Mouse (Mus musculus) spleen, adult 2 months (tissue): Measurements from ENCODE around the gene Msantd1. TPM values are rescaled to one million over a fixed set of nuclear protein-coding genes. Genes with fewer than 3 reads are reported as not detected.

Experiments used
- DNase-seq, 2 experiments: peaks; one replicate each; pipeline versions ENCODE4 v3.0.0 to v3.0.0-alpha.2; 2012 to 2021; ENCODE audit warnings: low spot score in 2 of 2, low read depth in 1 of 2
- H3K27ac ChIP-seq: fragments of 200-500 bp; 2 replicates; pipeline ENCODE4 v1.5.1; 2012; ENCODE audit warnings: low read length, inconsistent platforms; ENCODE audit not compliant: insufficient read depth
- H3K27me3 ChIP-seq: fragments of 200-500 bp; 2 replicates; pipeline ENCODE4 v1.6.1; 2012; ENCODE audit warnings: mild to moderate bottlenecking, moderate library complexity, low read length, inconsistent platforms; ENCODE audit not compliant: control insufficient read depth, insufficient read depth
- H3K36me3 ChIP-seq: fragments of 200-500 bp; 2 replicates; pipeline ENCODE4 v1.6.1; 2012; ENCODE audit warnings: mild to moderate bottlenecking, low read length, inconsistent platforms; ENCODE audit not compliant: control insufficient read depth, insufficient read depth
- H3K4me1 ChIP-seq: fragments of 200-500 bp; 2 replicates; pipeline ENCODE4 v1.6.1; 2011; ENCODE audit warnings: inconsistent platforms; ENCODE audit not compliant: control insufficient read depth, insufficient read depth, insufficient read length
- H3K4me3 ChIP-seq: fragments of 200-500 bp; 2 replicates; pipeline ENCODE4 v1.5.1; 2011; ENCODE audit warnings: mild to moderate bottlenecking, inconsistent platforms; ENCODE audit not compliant: insufficient read depth, insufficient read length; ENCODE audit errors: extremely low read depth
- CTCF ChIP-seq: fragments of 200-500 bp; IDR thresholded peaks from 2 replicates; pipeline ENCODE4 v1.5.1; 2011; ENCODE audit warnings: mild to moderate bottlenecking, inconsistent platforms; ENCODE audit not compliant: insufficient read depth, insufficient read length, insufficient replicate concordance; ENCODE audit errors: extremely low read depth
- POLR2A ChIP-seq: fragments of 200-500 bp; IDR thresholded peaks from 2 replicates; pipeline ENCODE4 v1.6.1; 2011; ENCODE audit warnings: low read depth, low read length, inconsistent platforms
- WGBS: fragments of 180-500 bp; shearing (Covaris S2); methylation state at CpG from one replicate; pipeline ENCODE4 v1.1.7; 2018; 5-methylcytosine and 5-hydroxymethylcytosine counted together
- polyA plus RNA-seq: library from polyadenylated mRNA; depleted of rRNA; stranded (reverse); fragments of >200 nt; gene quantifications from 2 replicates; pipeline ENCODE4 v1.2.3, GENCODE M21; 2012

Msantd1 gene
- polyA plus RNA-seq, 1 experiment, result 3.3 TPM

GRCm38 (mm10) chr5:34933461-34933860 lies 25.6 kb downstream of the Msantd1 start:
- H3K4me3 ChIP-seq, result no peak overlapping the region
- no peaks in the 10 kb centered on the region for H3K36me3 ChIP-seq
- H3K4me1 ChIP-seq, result no peaks in the 10 kb centered on the region
- no peak for DNase-seq
- TF ChIP-seq CTCF, result no peak
- no peak for TF ChIP-seq POLR2A
- H3K27me3 ChIP-seq, result no peaks in the 10 kb centered on the region
- WGBS, result 95% methylated on average over 1 of the region's 1 CpGs
- no peak overlapping the region for H3K27ac ChIP-seq

- Histone ChIP-seq H3K4me1 (no peaks in the 10 kb centered on the region), H3K36me3 (no peaks in the 10 kb centered on the region), H3K27ac (no peak overlapping the region), H3K27me3 (no peaks in the 10 kb centered on the region), H3K4me3 (no peak overlapping the region)
- TF ChIP-seq POLR2A (no peak), CTCF (no peak)
- no peak for DNase-seq
- 88% methylated on average over 10 of the region's 10 CpGs for WGBS
These were observed 34.1 kb downstream of the Msantd1 start for GRCm38 (mm10) chr5:34941710-34942470.

- Histone ChIP-seq H3K4me3 (no peak overlapping the region), H3K4me1 (peaks cover under 1% of the 10 kb centered on the region; the same call in 1 of the 2 replicates), H3K27ac (no peak overlapping the region), H3K36me3 (no peaks in the 10 kb centered on the region), H3K27me3 (no peaks in the 10 kb centered on the region)
- WGBS, result 67% methylated on average over 3 of the region's 3 CpGs
- no peak for DNase-seq
- TF ChIP-seq CTCF (no peak), POLR2A (no peak)
These were observed 35.6 kb downstream of the Msantd1 start for GRCm38 (mm10) chr5:34943428-34943827.

GRCm38 (mm10) chr5:34948861-34949760 lies 41.3 kb downstream of the Msantd1 start, which contains the start of gene Rgs12:
Rgs12 (plus strand) TSS chr5:34949445.
- DNase-seq, result peak; percentile 56 to 81
- peak within 1 kb of the TSS; percentile 55 for H3K27ac ChIP-seq
- WGBS, result under 1% methylated on average over 81 of the region's 84 CpGs
- TF ChIP-seq CTCF, result no peak
- no peak for TF ChIP-seq POLR2A
- H3K36me3 ChIP-seq, result no peaks in the 10 kb centered on the region
- H3K4me3 ChIP-seq, result peak within 1 kb of the TSS; percentile 70
- H3K4me1 ChIP-seq, result peaks cover 5% of the 10 kb centered on the region; the same call in 1 of the 2 replicates
- H3K27me3 ChIP-seq, result no peaks in the 10 kb centered on the region

GRCm38 (mm10) chr5:34949769-34950211 lies 42.0 kb downstream of the Msantd1 start:
- Histone ChIP-seq H3K4me1 (peaks cover 5% of the 10 kb centered on the region; the same call in 1 of the 2 replicates), H3K4me3 (peak overlapping the region; percentile 70), H3K27ac (peak overlapping the region; percentile 44), H3K27me3 (no peaks in the 10 kb centered on the region), H3K36me3 (no peaks in the 10 kb centered on the region)
- no peak for DNase-seq
- no peak for TF ChIP-seq POLR2A
- TF ChIP-seq CTCF, result no peak
- 7% methylated on average over 12 of the region's 12 CpGs for WGBS

GRCm38 (mm10) chr5:34950486-34951160 lies 42.8 kb downstream of the Msantd1 start:
- H3K4me3 ChIP-seq, result no peak overlapping the region
- no peaks in the 10 kb centered on the region for H3K27me3 ChIP-seq
- no peak for TF ChIP-seq CTCF
- no peaks in the 10 kb centered on the region for H3K36me3 ChIP-seq
- no peak for DNase-seq
- H3K4me1 ChIP-seq, result peaks cover 5% of the 10 kb centered on the region; the same call in 1 of the 2 replicates
- H3K27ac ChIP-seq, result no peak overlapping the region
- 92% methylated on average over 6 of the region's 6 CpGs for WGBS
